Mouse (Mus musculus): ENCODE data around the gene Eri2.

DNA sequence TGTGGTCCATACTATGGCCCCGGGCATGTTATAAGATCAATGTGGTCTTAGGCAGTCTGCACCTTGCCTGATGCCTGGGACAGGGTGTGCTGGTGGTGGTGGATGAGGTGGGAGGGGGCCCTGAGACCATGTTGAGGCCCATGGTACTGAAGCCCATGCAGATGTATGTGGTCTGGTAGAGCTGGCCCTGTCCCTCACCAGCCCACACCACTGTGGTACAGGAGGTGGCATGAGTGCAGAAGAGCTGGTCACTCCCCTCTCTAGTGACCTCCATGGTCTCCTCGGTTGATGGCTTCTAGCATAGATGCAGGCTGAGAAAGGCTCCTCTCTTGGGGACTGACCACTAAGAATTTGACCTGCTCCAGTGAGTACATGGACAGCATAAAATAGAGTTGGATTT, 55.0 kb downstream of the Eri2 start:
- TF ChIP-seq GATA1 (IDR thresholded peaks at IDR 0.05; ENCODE audit: borderline replicate concordance, low read length) (no peak), FLI1 (IDR thresholded peaks at IDR 0.05; ENCODE audit: low read length) (no peak)

Measured in megakaryocyte, embryonic 14.5 days (primary cell).